Mouse (Mus musculus) liver, embryonic 12.5 days (tissue): ENCODE data around the gene Impdh1. TPM values are rescaled to one million over a fixed set of nuclear protein-coding genes. Genes with fewer than 3 reads are reported as not detected.

ENCODE experiments used
- ATAC-seq: fragments of 200-750 bp; cut with Nextera tagmentation; 2 replicates; pipeline ENCODE4 v1.8.0; 2017; ENCODE audit warnings: moderate number of reproducible peaks, mild to moderate bottlenecking, moderate library complexity
- H3K27ac ChIP-seq: fragments of 300-500 bp; sonication (generic); 2 replicates; pipeline ENCODE4 v1.5.1; 2016; ENCODE audit warnings: mild to moderate bottlenecking
- H3K27me3 ChIP-seq: fragments of 300-500 bp; sonication (generic); replicated peaks from 2 replicates; pipeline ENCODE4 v1.6.1; 2016; ENCODE audit warnings: mild to moderate bottlenecking, moderate library complexity
- H3K36me3 ChIP-seq: fragments of 300-500 bp; sonication (generic); 2 replicates; pipeline ENCODE4 v1.6.1; 2016; ENCODE audit warnings: mild to moderate bottlenecking, moderate library complexity
- H3K4me1 ChIP-seq: fragments of 300-500 bp; sonication (generic); 2 replicates; pipeline ENCODE4 v1.6.1; 2016
- H3K4me2 ChIP-seq: fragments of 300-500 bp; sonication (generic); 2 replicates; pipeline ENCODE4 v1.6.1; 2016; ENCODE audit warnings: mild to moderate bottlenecking, moderate library complexity
- H3K4me3 ChIP-seq: fragments of 300-500 bp; sonication (generic); 2 replicates; pipeline ENCODE4 v1.5.1; 2016; ENCODE audit warnings: mild to moderate bottlenecking, moderate library complexity
- H3K9ac ChIP-seq: fragments of 300-500 bp; sonication (generic); 2 replicates; pipeline ENCODE4 v1.6.1; 2016; ENCODE audit warnings: mild to moderate bottlenecking, moderate library complexity
- H3K9me3 ChIP-seq: fragments of 300-500 bp; sonication (generic); replicated peaks from 2 replicates; pipeline ENCODE4 v1.6.1; 2016; ENCODE audit warnings: mild to moderate bottlenecking, moderate library complexity
- WGBS: fragments of 180-500 bp; shearing (Covaris S2); methylation state at CpG from one replicate; pipeline ENCODE4 v1.1.7; 2016; ENCODE audit not compliant: insufficient replicate concordance; 5-methylcytosine and 5-hydroxymethylcytosine counted together
- polyA plus RNA-seq: library from polyadenylated mRNA; unstranded; fragments of >200 nt; fragmentation: Nextera tagmentation; extraction: Ambion mirVana; gene quantifications from 2 replicates; pipeline ENCODE4 v1.2.1, GENCODE M21; 2016

Impdh1 gene
- polyA plus RNA-seq, 1 experiment from 2014 or later, result 14.3 TPM

DNA sequence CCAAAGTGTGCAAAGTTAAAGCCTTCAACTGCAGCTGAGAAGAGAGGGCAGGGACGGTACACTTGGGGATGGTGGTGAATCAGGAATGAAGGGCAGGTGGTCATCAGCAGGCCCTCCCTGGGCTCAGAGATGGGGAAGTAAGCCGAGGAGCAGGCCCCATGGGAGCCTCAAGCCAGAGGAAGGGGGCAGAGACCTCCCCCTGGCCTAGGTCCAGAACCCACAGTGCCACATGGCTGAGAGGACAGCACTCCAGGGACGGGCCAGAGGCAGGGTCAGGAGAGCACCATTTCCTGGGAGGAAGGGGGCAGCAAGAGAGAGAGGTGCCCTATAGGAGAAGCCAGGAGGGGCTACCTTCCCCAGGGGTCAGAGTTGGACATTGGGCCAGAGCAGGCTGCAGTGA is 15.7 kb downstream of the Impdh1 start:
- Histone ChIP-seq H3K36me3 (peaks cover 12% of the 10 kb centered on the region), H3K27ac (no peak overlapping the region), H3K4me3 (no peak overlapping the region), H3K9me3 (no peaks in the 10 kb centered on the region), H3K27me3 (peaks cover 59% of the 10 kb centered on the region), H3K9ac (no peak overlapping the region), H3K4me1 (peaks cover 16% of the 10 kb centered on the region), H3K4me2 (no peak overlapping the region)
- 47% methylated on average over 3 of the region's 3 CpGs for WGBS
- no peak for ATAC-seq

DNA sequence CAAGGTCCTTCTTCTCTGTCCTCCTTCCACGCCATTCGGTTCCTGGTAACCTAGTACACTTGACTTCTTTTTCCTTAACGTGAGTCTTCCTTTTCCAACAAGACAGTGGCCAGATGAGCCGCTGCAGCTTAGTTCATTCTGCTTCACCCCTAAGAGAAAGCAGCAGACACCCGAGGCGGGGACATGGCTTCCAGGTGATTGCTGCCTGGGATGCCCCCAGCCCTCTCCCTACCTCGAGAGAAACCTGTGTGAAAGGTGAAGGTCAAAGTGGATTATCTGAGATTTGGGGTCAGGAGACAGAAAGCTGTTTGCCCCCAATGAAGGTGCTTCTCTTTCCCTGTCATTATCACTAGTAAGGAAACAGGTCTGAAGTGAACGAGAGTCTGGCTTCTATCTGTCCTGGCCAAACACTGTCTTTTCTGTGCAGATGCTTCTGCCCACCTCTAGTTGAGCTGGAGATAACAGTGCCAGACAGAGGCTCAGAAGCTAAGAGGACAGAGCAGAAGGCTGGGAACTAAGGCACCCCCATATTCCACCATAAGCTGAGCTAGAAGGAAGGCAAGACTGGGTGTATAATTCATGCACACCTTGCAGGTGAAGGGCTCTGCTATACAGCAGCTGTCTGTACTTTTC is 16.8 kb downstream of the Impdh1 start:
- H3K4me2 ChIP-seq, result peak overlapping the region; percentile 53
- WGBS, result 27% methylated on average over 8 of the region's 8 CpGs
- H3K4me3 ChIP-seq, result peak overlapping the region; percentile 35
- ATAC-seq, result no peak
- peaks cover 69% of the 10 kb centered on the region for H3K27me3 ChIP-seq
- peaks cover 19% of the 10 kb centered on the region for H3K4me1 ChIP-seq
- peaks cover 12% of the 10 kb centered on the region for H3K36me3 ChIP-seq
- no peak overlapping the region for H3K27ac ChIP-seq
- 0 out of 2 replicates have a peak overlapping the region, but pooled peaks have one; percentile 6 for H3K9ac ChIP-seq
- no peaks in the 10 kb centered on the region for H3K9me3 ChIP-seq

DNA sequence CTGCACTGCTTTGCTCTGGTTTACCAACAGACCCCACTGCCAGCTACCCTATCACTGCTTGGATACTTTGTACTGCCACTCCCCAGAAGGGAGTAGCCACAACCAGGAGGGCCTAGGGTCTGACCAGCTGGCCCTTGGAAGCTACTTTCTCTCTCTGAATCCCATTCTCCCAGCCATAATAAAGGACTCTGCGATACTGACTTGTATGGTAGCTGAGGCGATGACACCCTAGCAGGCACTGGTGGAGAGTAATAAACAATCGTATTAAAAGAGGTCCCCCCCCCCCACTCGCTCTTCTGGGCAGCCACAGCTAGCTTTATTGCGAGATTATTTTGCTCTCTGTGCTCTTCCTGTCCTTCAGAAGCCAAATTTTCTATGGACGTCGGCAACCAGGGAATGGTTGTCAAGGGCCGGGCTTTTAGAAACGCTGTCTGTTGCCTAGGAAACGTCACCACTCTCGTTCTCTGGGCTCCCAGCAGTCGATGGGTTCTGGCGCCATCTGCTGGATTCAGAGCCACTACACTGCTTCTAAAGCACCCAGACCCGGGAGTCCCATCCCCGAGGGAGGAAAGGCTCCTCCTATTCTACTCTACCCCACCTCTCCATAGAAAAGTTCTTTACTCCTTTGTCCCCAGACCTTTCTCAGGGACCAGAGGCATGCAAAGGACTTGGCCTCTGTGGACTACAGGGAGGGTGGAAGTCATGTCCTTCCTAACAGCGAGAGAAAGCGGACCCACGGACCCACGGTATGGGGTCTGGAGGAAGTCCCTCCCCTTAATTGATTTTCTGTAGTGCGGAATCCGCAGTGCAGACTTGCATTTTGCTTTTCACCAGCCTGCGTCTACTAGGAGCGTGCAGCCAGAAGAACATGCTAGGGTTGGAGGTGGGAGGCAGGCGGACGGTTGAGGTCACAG is 17.6 kb downstream of the Impdh1 start:
- peaks cover 6% of the 10 kb centered on the region for H3K36me3 ChIP-seq
- ATAC-seq, result peak; percentile 45; the same call in 1 of the 2 replicates
- WGBS, result 16% methylated on average over 25 of the region's 25 CpGs
- H3K27ac ChIP-seq, result no peak overlapping the region
- H3K4me1 ChIP-seq, result peaks cover 23% of the 10 kb centered on the region
- H3K9me3 ChIP-seq, result no peaks in the 10 kb centered on the region
- H3K4me2 ChIP-seq, result peak overlapping the region; percentile 53
- 0 out of 2 replicates have a peak overlapping the region, but pooled peaks have one; percentile 6 for H3K9ac ChIP-seq
- peak overlapping the region; percentile 35 for H3K4me3 ChIP-seq
- H3K27me3 ChIP-seq, result peaks cover 75% of the 10 kb centered on the region

DNA sequence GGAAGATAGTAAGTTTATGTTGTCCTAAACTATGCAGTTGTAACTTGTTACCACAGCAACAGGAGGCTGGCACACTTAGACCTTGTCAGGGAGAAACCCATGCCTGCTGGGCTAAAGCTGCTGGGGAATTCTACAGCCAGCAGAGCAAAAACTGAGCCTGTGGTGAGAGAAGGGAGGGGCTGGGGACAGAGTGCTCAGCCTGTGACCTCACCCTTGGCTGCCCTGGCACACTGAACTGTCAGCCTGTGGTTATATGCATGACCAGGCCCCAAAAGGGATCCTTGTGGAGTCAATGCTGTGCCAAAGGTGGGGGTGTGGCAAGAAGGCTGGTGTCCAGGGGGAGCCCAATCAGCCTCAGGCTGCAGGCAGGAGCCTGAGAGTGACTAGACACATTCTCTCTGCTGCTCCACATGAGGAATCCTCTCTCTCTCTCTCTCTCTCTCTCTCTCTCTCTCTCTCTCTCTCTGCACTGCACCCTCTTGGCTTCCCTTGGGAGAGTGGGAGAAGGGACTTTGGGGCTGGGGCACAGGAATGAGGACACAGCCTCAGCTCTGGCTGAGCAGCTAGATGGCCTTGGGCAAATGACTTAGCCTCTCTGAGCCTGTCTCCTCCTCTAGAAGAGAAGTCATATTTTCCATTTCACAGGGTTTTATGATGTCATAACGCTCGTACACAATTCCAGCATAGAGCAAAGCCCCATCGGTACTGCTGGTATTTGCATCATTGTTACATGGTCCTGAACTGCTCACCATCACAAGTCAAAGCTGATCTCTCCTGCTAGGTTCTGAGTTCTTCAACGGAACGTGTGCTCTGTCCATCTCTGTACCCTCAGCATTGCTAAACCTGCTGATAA is 20.1 kb downstream of the Impdh1 start:
- no peak overlapping the region for H3K27ac ChIP-seq
- no peaks in the 10 kb centered on the region for H3K9me3 ChIP-seq
- WGBS, result 62% methylated on average over 5 of the region's 5 CpGs
- no peaks in the 10 kb centered on the region; the same call in 1 of the 2 replicates for H3K36me3 ChIP-seq
- no peak overlapping the region for H3K4me3 ChIP-seq
- H3K27me3 ChIP-seq, result peaks cover 93% of the 10 kb centered on the region
- H3K4me2 ChIP-seq, result no peak overlapping the region
- peaks cover 23% of the 10 kb centered on the region for H3K4me1 ChIP-seq
- H3K9ac ChIP-seq, result no peak overlapping the region
- no peak for ATAC-seq

DNA sequence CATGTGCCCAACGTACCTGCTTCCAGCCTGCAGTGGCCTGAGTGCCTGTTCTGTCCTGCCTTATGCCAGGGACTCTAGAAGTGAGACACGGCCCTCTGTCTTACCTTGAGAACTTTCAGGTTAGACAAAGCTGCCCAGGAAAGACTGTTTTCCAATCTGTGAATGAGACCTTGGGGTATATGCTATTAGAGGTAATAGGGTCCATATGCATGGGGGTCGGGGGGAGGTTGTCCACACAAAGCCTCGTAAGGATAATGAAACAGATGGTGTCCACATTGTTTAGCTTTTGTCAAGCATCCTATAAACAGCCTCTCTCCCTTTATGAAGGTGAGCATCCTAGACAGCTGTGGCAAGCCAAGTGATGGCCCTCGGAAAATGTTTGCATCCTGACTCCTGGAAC is 21.0 kb downstream of the Impdh1 start:
- H3K4me1 ChIP-seq, result peaks cover 23% of the 10 kb centered on the region
- no peak overlapping the region for H3K4me3 ChIP-seq
- no peak for ATAC-seq
- no peaks in the 10 kb centered on the region for H3K36me3 ChIP-seq
- H3K9me3 ChIP-seq, result no peaks in the 10 kb centered on the region
- 60% methylated on average over 5 of the region's 5 CpGs for WGBS
- no peak overlapping the region for H3K4me2 ChIP-seq
- H3K9ac ChIP-seq, result no peak overlapping the region
- H3K27me3 ChIP-seq, result peaks cover 93% of the 10 kb centered on the region
- no peak overlapping the region for H3K27ac ChIP-seq

DNA sequence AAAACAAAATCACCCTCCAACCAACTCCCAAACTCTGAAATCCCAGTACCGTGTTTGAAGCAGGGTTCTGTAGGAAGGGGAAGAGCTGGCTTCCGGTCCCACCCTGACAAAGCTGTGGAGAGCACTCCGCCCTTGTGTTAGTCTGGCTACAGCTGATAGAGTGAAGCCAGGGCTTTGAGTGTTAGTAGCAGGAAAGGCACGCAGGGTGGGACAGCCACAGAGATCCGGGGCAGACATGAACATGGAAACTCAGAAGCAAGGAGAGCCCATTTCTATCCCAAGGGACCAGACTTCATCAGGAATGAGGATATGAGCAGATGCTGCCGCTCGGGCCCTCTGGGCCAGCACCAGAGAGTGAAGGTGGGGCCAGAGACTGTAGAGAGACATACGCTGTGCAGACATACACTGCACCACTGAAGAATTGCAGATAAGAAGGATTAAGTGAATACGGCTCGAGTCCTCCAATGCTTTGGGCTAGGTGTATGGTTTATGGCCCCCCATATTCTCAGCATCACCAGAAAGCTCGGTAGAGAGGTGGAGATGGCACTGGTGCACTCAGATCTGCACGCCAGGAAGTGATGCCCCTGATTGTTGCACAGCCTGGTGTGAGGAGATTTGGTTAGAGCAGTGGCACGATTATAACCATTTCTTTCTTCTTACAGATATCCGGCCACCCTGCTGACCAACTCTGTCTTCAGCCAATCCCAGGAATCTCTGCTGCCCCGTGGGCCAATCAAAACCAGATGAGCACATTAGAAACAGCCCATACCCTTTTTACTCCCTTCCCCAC is 22.0 kb downstream of the Impdh1 start:
- no peak for ATAC-seq
- no peaks in the 10 kb centered on the region for H3K9me3 ChIP-seq
- H3K27me3 ChIP-seq, result peaks cover 88% of the 10 kb centered on the region
- WGBS, result 25% methylated on average over 15 of the region's 15 CpGs
- no peaks in the 10 kb centered on the region for H3K36me3 ChIP-seq
- no peak overlapping the region for H3K4me3 ChIP-seq
- H3K4me2 ChIP-seq, result peak overlapping the region; percentile 21; the same call in 1 of the 2 replicates
- peaks cover 16% of the 10 kb centered on the region for H3K4me1 ChIP-seq
- no peak overlapping the region for H3K9ac ChIP-seq
- no peak overlapping the region for H3K27ac ChIP-seq

DNA sequence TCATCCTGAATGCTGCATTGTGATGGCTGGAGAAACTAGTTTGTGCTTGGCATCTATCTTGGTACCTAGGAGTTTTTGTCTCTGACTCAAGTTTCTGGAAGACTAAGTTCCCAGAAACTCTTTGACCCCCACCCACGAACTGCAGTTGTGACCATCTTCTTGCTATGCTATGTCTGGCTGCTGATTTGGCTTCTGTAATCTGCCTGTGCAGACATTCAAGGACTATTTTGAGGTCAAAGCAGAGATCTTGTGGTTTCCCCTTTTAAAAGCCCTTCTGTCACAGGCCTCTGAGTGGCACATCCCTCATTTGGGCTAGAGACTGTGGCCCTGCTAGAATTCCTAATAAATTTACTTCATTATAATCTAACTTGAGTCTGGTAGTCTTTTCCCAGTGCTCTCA is 28.2 kb downstream of the Impdh1 start:
- Histone ChIP-seq H3K27me3 (peaks cover 42% of the 10 kb centered on the region), H3K4me1 (no peaks in the 10 kb centered on the region), H3K27ac (no peak overlapping the region), H3K36me3 (no peaks in the 10 kb centered on the region), H3K4me3 (no peak overlapping the region), H3K4me2 (no peak overlapping the region), H3K9me3 (no peaks in the 10 kb centered on the region), H3K9ac (no peak overlapping the region)
- no peak for ATAC-seq
- 20% methylated on average over 1 of the region's 1 CpGs for WGBS

DNA sequence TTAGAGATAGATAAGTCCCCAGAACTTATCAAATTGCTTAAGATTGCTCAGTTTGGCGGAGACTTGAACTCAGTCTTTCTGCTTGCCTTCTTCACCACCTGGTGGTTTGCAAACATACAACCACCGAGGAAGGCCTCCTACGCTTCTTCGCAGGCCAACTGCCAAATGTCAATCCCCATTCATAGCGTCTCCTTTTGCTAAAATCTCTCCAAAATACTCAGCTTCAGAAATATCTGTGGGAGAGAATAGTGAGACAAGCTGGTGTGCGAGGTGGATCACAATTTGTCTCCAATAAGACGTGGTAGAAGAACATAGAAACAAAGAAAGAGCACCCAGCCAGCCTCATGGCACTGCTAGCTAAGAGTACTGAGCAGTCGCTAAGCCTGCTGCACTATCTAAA is 36.3 kb downstream of the Impdh1 start:
- Histone ChIP-seq H3K36me3 (no peaks in the 10 kb centered on the region), H3K4me3 (no peak overlapping the region), H3K27me3 (peaks cover 86% of the 10 kb centered on the region), H3K4me1 (peaks cover 7% of the 10 kb centered on the region), H3K9ac (no peak overlapping the region), H3K4me2 (peak overlapping the region; percentile 75), H3K9me3 (no peaks in the 10 kb centered on the region), H3K27ac (no peak overlapping the region)
- no peak for ATAC-seq
- 34% methylated on average over 8 of the region's 8 CpGs for WGBS

DNA sequence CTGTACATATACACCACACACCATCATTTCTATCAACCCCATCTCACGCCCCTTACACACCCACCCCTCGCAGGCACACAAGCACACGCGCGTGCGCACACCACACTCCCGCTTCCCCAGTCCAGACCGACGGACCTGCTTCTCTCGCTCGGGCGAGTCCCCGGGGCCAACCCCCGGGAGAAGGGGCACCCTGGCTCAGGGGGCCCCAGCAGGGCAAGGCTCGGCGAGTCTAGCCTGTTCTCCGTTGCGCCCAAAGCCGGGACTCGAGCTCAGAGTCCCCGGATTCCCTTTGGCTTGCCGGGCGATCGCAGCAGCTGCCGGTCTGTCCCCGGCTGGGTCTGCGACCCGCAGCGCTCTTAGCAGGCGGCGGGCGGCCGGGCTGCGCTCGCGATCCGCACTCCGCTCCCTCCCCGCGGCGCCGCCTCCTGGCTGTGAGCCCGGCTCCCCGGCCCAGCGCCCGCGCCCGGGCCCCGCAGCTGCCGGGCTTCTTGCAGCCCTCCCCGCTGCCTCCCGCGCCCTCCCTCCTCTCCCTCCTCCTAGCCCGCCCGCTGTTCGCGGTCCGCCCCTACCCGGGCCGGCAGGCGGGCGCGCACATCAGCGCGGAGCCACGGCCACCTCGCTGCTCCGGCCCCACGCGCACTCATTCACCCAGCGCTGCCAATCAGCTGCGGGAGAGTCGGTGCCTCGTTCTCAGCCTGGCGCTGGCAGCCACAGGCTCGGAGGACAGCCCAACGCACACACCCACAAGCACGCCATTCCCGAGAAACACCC is 37.1 kb downstream of the Impdh1 start, which contains the start of gene Prrt4:
Prrt4 (minus strand) TSS at position 697 of the 771 bp plus-strand sequence.
- under 1% methylated on average over 76 of the region's 79 CpGs for WGBS
- Histone ChIP-seq H3K36me3 (no peaks in the 10 kb centered on the region), H3K9me3 (no peaks in the 10 kb centered on the region), H3K4me3 (peak within 1 kb of the TSS; percentile 55), H3K9ac (no peak within 1 kb of the TSS), H3K4me2 (peak within 1 kb of the TSS; percentile 75), H3K27ac (no peak within 1 kb of the TSS), H3K4me1 (peaks cover 7% of the 10 kb centered on the region), H3K27me3 (peaks cover 94% of the 10 kb centered on the region)
- 0 out of 2 replicates have a peak, but pooled peaks have one; percentile 24 for ATAC-seq
